12 mouse cellular contexts compared by ENCODE assay signal in the genomic region with DNA sequence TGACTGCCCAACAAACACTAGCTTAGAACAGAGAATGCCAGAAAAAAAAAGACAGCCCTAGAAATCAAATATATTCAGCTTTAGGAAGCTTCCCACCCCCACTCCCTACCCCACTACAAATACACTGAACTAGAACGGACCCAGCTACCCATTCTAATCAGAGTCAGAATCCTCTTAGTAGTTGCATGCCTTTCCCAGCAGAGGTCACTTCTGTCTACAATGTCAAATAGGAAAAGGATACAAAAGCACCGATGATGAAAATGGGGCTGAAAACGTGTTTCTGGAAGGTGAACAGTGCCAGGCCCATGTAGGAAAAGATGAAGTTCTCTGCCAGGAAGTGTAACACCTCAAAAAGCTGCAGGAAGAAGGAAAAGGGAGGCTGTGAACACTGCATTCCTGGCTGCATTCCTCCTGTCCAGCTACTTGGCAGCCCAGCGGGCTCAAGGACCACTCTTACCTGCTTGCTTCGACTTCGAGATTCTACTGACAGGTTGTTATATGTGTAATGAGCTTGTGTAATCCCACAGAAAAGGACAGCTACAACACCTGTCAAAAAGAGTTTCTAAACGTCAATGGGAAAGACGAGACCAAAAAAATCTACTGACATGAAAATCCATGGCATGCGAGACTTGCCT.
DNase-seq lines count a peak whose midpoint lies in the region; ATAC-seq and TF ChIP-seq lines count a peak whose summit lies in the region.
"Had no signal": no experiment of that assay in that cellular context is flagged by ENCODE, and none has a peak within 500 bp of the region (broad histone marks: within the 10 kb centered on the region; RNA-seq: fewer than 3 reads in every experiment).

No protein-coding gene starts in this region.

- peak; percentile 5 for DNase-seq in forebrain, embryonic 14.5 days (ENCODE audit: low spot score)
- DNase-seq in forebrain, embryonic 11.5 days (ENCODE audit: low spot score) = no peak
- DNase-seq in layer of hippocampus, adult 2 months (ENCODE audit: low spot score in 2 of 2) = no peak
- no peak for DNase-seq in layer of hippocampus, postnatal 36 days
- peak; percentile 10 for DNase-seq in brain, adult 2 months (ENCODE audit: low read depth, low spot score)
- peak; percentile 12 to 51 for DNase-seq in lung, postnatal 4 days
- DNase-seq in adrenal gland, postnatal 14 days = no peak
- DNase-seq in layer of hippocampus, adult 8-10 months (ENCODE audit: low spot score in 2 of 2) = no peak

- H3K27ac ChIP-seq in forebrain, embryonic 14.5 days (ENCODE audit: low read depth, low read length) = no peak overlapping the region
- H3K27ac ChIP-seq in forebrain, embryonic 11.5 days (ENCODE audit: low read depth, low read length) = no peak overlapping the region
- H3K27ac ChIP-seq in layer of hippocampus, adult 2 months = no peak overlapping the region
- H3K27ac ChIP-seq: embryonic facial prominence, embryonic 13.5 days; forebrain, embryonic 15.5 days; limb, embryonic 15.5 days; midbrain, embryonic 12.5 days had no signal

- WGBS in forebrain, embryonic 14.5 days = 60% methylated on average over 9 of the region's 9 CpGs
- 47% methylated on average over 9 of the region's 9 CpGs for WGBS in forebrain, embryonic 11.5 days

- no peak overlapping the region for H3K4me3 ChIP-seq in forebrain, embryonic 14.5 days (ENCODE audit: low read depth, low read length)
- no peak overlapping the region for H3K4me3 ChIP-seq in forebrain, embryonic 11.5 days (ENCODE audit: low read depth, low read length)
- H3K4me3 ChIP-seq in layer of hippocampus, adult 2 months = no peak overlapping the region
- H3K4me3 ChIP-seq: embryonic facial prominence, embryonic 13.5 days; forebrain, embryonic 15.5 days; limb, embryonic 15.5 days; midbrain, embryonic 12.5 days had no signal

- H3K36me3 ChIP-seq in forebrain, embryonic 14.5 days (ENCODE audit: control insufficient read depth, insufficient read depth, low read length) = no peaks in the 10 kb centered on the region
- no peaks in the 10 kb centered on the region for H3K36me3 ChIP-seq in forebrain, embryonic 11.5 days (ENCODE audit: control insufficient read depth, insufficient read depth, low read length)
- H3K36me3 ChIP-seq: embryonic facial prominence, embryonic 13.5 days; forebrain, embryonic 15.5 days; limb, embryonic 15.5 days; midbrain, embryonic 12.5 days had no signal

- no peaks in the 10 kb centered on the region for H3K27me3 ChIP-seq in forebrain, embryonic 14.5 days (replicated peaks; ENCODE audit: control insufficient read depth, insufficient read depth, low read length)
- H3K27me3 ChIP-seq in forebrain, embryonic 11.5 days (ENCODE audit: control insufficient read depth, insufficient read depth, low read length) = no peaks in the 10 kb centered on the region
- H3K27me3 ChIP-seq: embryonic facial prominence, embryonic 13.5 days; forebrain, embryonic 15.5 days; limb, embryonic 15.5 days; midbrain, embryonic 12.5 days had no signal

- H3K9ac ChIP-seq in forebrain, embryonic 14.5 days (ENCODE audit: low read length) = no peak overlapping the region
- no peak overlapping the region for H3K9ac ChIP-seq in forebrain, embryonic 11.5 days (ENCODE audit: low read length)
- H3K9ac ChIP-seq: embryonic facial prominence, embryonic 13.5 days; forebrain, embryonic 15.5 days; limb, embryonic 15.5 days; midbrain, embryonic 12.5 days had no signal

- TF ChIP-seq CTCF in layer of hippocampus, adult 2 months (conservative IDR thresholded peaks at IDR 0.05) = peak; percentile 46

- no peak overlapping the region for H3K4me2 ChIP-seq in forebrain, embryonic 14.5 days (ENCODE audit: low read length)
- H3K4me2 ChIP-seq in forebrain, embryonic 11.5 days (ENCODE audit: low read depth, low read length, severe bottlenecking) = no peak overlapping the region
- H3K4me2 ChIP-seq: embryonic facial prominence, embryonic 13.5 days; forebrain, embryonic 15.5 days; limb, embryonic 15.5 days; midbrain, embryonic 12.5 days had no signal

- no peak for ATAC-seq in forebrain, embryonic 14.5 days
- ATAC-seq in forebrain, embryonic 11.5 days (replicated peaks; ENCODE audit: low FRiP score) = no peak
- ATAC-seq: forebrain, embryonic 15.5 days had no signal

- H3K4me1 ChIP-seq in forebrain, embryonic 14.5 days (ENCODE audit: control insufficient read depth, insufficient read depth, low read length) = no peaks in the 10 kb centered on the region
- H3K4me1 ChIP-seq in forebrain, embryonic 11.5 days (replicated peaks; ENCODE audit: control insufficient read depth, insufficient read depth, low read length) = no peaks in the 10 kb centered on the region
- H3K4me1 ChIP-seq: embryonic facial prominence, embryonic 13.5 days; forebrain, embryonic 15.5 days; limb, embryonic 15.5 days; midbrain, embryonic 12.5 days had no signal

- H3K9me3 ChIP-seq in forebrain, embryonic 14.5 days (replicated peaks; ENCODE audit: control insufficient read depth, low read length) = no peaks in the 10 kb centered on the region
- H3K9me3 ChIP-seq in forebrain, embryonic 11.5 days (ENCODE audit: control insufficient read depth, low read length) = no peaks in the 10 kb centered on the region
- H3K9me3 ChIP-seq: embryonic facial prominence, embryonic 13.5 days; forebrain, embryonic 15.5 days; limb, embryonic 15.5 days; midbrain, embryonic 12.5 days had no signal

Comparison
In these comparisons a context has a peak if more than half of its experiments do, and no peak if none do; other contexts are left out.
1. DNase-seq: peak in forebrain, embryonic 14.5 days (single experiment), brain, adult 2 months (single experiment) and lung, postnatal 4 days (2 of 2); none in forebrain, embryonic 11.5 days (single experiment), layer of hippocampus, adult 2 months (0 of 2), layer of hippocampus, postnatal 36 days (0 of 2), adrenal gland, postnatal 14 days (single experiment) and layer of hippocampus, adult 8-10 months (0 of 2).